Mouse (Mus musculus) heart, adult 2 months (tissue): Measurements from ENCODE around the gene Fmc1. TPM values are rescaled to one million over a fixed set of nuclear protein-coding genes. Genes with fewer than 3 reads are reported as not detected.
A peak's percentile ranks its signal among the peaks of the same experiment; 100 is the strongest.
"Not testable (repeated sequence)": the region's sequence is repeated elsewhere in the genome, so short reads cannot be mapped to it uniquely, and the experiment has no call there.

Experiments used
- DNase-seq, 2 experiments: peaks; one replicate each; pipeline ENCODE4 v3.0.0; 2021
- H3K27ac ChIP-seq: fragments of 200-600 bp; 2 replicates; pipeline ENCODE4 v1.8.1; 2022
- H3K27me3 ChIP-seq: fragments of 200-500 bp; 2 replicates; pipeline ENCODE4 v1.6.1; 2012; ENCODE audit warnings: mild to moderate bottlenecking, low read length, inconsistent platforms, mixed read lengths; ENCODE audit not compliant: control insufficient read depth, insufficient read depth
- H3K36me3 ChIP-seq: fragments of 200-500 bp; 2 replicates; pipeline ENCODE4 v1.6.1; 2012; ENCODE audit warnings: low read length, inconsistent platforms; ENCODE audit not compliant: control insufficient read depth, insufficient read depth
- H3K4me1 ChIP-seq: fragments of 200-500 bp; 2 replicates; pipeline ENCODE4 v1.6.1; 2011; ENCODE audit warnings: low read length; ENCODE audit not compliant: control insufficient read depth, insufficient read depth
- H3K4me3 ChIP-seq: fragments of 200-600 bp; 2 replicates; pipeline ENCODE4 v1.8.1; 2022
- H3K79me2 ChIP-seq: fragments of 200-500 bp; replicated peaks from 2 replicates; pipeline ENCODE4 v1.6.1; 2012; ENCODE audit warnings: mild to moderate bottlenecking, inconsistent platforms, low read length, moderate library complexity, mixed read lengths; ENCODE audit not compliant: control insufficient read depth, insufficient read depth
- H3K9ac ChIP-seq: fragments of 200-500 bp; 2 replicates; pipeline ENCODE4 v1.6.1; 2012; ENCODE audit warnings: low read depth, mild to moderate bottlenecking, control low read depth, inconsistent platforms, low read length, mixed read lengths
- CTCF ChIP-seq: fragments of 200-600 bp; IDR thresholded peaks from 2 replicates; pipeline ENCODE4 v1.8.1; 2022; ENCODE audit warnings: antibody characterized with exemption, mild to moderate bottlenecking, moderate library complexity
- EP300 ChIP-seq: fragments of 200-500 bp; IDR thresholded peaks from 2 replicates; pipeline ENCODE4 v1.6.1; 2011; ENCODE audit warnings: low read depth, low read length, control low read depth; ENCODE audit not compliant: insufficient read depth
- POLR2A ChIP-seq: fragments of 200-500 bp; IDR thresholded peaks from 2 replicates; pipeline ENCODE4 v1.6.1; 2011; ENCODE audit warnings: mild to moderate bottlenecking, low read depth, low read length, control low read depth; ENCODE audit not compliant: insufficient read depth
- WGBS: fragments of 180-500 bp; shearing (Covaris S2); methylation state at CpG from one replicate; pipeline ENCODE4 v1.1.7; 2018; 5-methylcytosine and 5-hydroxymethylcytosine counted together
- intact Hi-C: fragments of 180-260 bp; cut with DNase I; formaldehyde crosslinking; loops from one replicate; pipeline ENCODE4 v1.15.1; 2025
- polyA plus RNA-seq: library from polyadenylated mRNA; depleted of rRNA; stranded (reverse); fragments of >200 nt; gene quantifications from 2 replicates; pipeline ENCODE4 v1.2.3, GENCODE M21; 2012
- total RNA-seq, 2 experiments: library from RNA; stranded (reverse); gene quantifications; 2 replicates each; pipeline ENCODE4 v1.2.3; 2021

The Fmc1 gene
- total and polyA plus RNA-seq, 3 experiments: 221 to 493 (median 266) TPM

- no peaks in the 10 kb centered on the region for H3K79me2 ChIP-seq
- no peak overlapping the region for H3K9ac ChIP-seq
- H3K27me3 ChIP-seq: no peaks in the 10 kb centered on the region
- TF ChIP-seq CTCF (no peak), POLR2A (no peak), EP300 (no peak)
- 93% methylated on average over 1 of the region's 1 CpGs for WGBS
- H3K4me3 ChIP-seq: peak overlapping the region; percentile 79
- H3K27ac ChIP-seq: peak overlapping the region; percentile 99
- intact Hi-C loops: loop anchor here (10.0 kb wide), 2 partner anchors 181 to 339 kb away; partner anchors contain the start of genes Hipk2, Tbxas1 and Zc3hav1
- H3K36me3 ChIP-seq: no peaks in the 10 kb centered on the region
- DNase-seq: no peak
- peaks cover 2% of the 10 kb centered on the region; the same call in 1 of the 2 replicates for H3K4me1 ChIP-seq
These were observed 2.5 kb downstream of the Fmc1 start for GRCm38 (mm10) chr6:38535788-38536187.

- H3K36me3 ChIP-seq, intact Hi-C loops, H3K9ac ChIP-seq, H3K79me2 ChIP-seq, H3K4me3 ChIP-seq, H3K4me1 ChIP-seq, DNase-seq, H3K27me3 ChIP-seq, H3K27ac ChIP-seq: not testable (repeated sequence)
- 89% methylated on average over 5 of the region's 5 CpGs for WGBS
These were observed 10.8 kb downstream of the Fmc1 start for GRCm38 (mm10) chr6:38544141-38544540.

- H3K79me2 ChIP-seq, DNase-seq, H3K4me3 ChIP-seq, H3K9ac ChIP-seq, H3K27ac ChIP-seq, H3K4me1 ChIP-seq, H3K27me3 ChIP-seq, intact Hi-C loops, H3K36me3 ChIP-seq: not testable (repeated sequence)
- 87% methylated on average over 2 of the region's 2 CpGs for WGBS
These were observed 13.7 kb downstream of the Fmc1 start for GRCm38 (mm10) chr6:38547005-38547404.

- intact Hi-C loops: no loop called here
- Histone ChIP-seq H3K4me3 (no peak overlapping the region), H3K9ac (no peak overlapping the region), H3K36me3 (peaks cover 2% of the 10 kb centered on the region; the same call in 1 of the 2 replicates), H3K27ac (peak overlapping the region; percentile 21), H3K27me3 (no peaks in the 10 kb centered on the region), H3K4me1 (peaks cover 2% of the 10 kb centered on the region; the same call in 1 of the 2 replicates), H3K79me2 (no peaks in the 10 kb centered on the region)
- no peak for TF ChIP-seq POLR2A
- TF ChIP-seq EP300: no peak
- TF ChIP-seq CTCF: no peak
- no peak for DNase-seq
- WGBS: 39% methylated on average over 1 of the region's 1 CpGs
These were observed 14.4 kb downstream of the Fmc1 start for GRCm38 (mm10) chr6:38547707-38548106.

- H3K27me3 ChIP-seq, H3K36me3 ChIP-seq, H3K79me2 ChIP-seq, H3K4me1 ChIP-seq, H3K9ac ChIP-seq, H3K27ac ChIP-seq, H3K4me3 ChIP-seq, DNase-seq, intact Hi-C loops: not testable (repeated sequence)
- 96% methylated on average over 7 of the region's 7 CpGs for WGBS
These were observed 15.3 kb downstream of the Fmc1 start for GRCm38 (mm10) chr6:38548595-38548994.

GRCm38 (mm10) chr6:38549840-38550239, 16.5 kb downstream of the Fmc1 start:
- H3K27me3 ChIP-seq, H3K4me1 ChIP-seq, DNase-seq, H3K79me2 ChIP-seq, H3K36me3 ChIP-seq: not testable (repeated sequence)
- Histone ChIP-seq H3K9ac (peak overlapping the region; percentile 41; the same call in 1 of the 2 replicates), H3K27ac (peak overlapping the region; percentile 97), H3K4me3 (peak overlapping the region; percentile 64)
- WGBS: 74% methylated on average over 6 of the region's 6 CpGs
- intact Hi-C loops: loop anchor here (1.0 kb wide), 1 partner anchor 16 kb away; no protein-coding TSS in a partner anchor
